Mouse (Mus musculus): ENCODE results near the gene Sytl2.

DNA sequence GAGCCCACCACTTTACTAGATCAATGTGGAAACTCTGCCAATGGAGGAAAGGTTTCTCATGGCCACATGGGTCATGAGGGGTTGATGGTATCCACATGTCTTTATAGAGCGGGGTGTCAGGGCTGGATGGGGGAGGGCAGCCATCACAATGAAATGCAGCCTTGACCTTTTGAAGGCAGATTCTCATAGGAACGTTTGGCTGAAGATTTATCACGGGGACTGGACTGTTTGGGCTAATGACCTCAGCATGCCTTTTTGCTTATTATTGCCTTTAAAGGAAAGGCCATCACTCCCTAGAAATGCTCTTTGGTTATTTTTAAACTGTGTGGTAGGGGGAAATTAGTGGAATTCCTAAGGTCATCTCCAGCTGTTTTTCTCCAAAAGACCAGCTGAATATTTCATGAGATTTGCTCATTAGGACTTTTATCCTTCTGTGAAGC, 33.7 kb downstream of the Sytl2 start:
- TF ChIP-seq MYOG (IDR thresholded peaks at IDR 0.05; ENCODE audit: control insufficient read depth in 1 of 3, insufficient read depth in 1 of 3, insufficient read length in 2 of 3, low read depth in 2 of 3): no peak
- TF ChIP-seq CEBPB (IDR thresholded peaks at IDR 0.05; ENCODE audit: insufficient read depth, poor library complexity, severe bottlenecking): peak; percentile 31; the same call in 1 of the 2 replicates
- TF ChIP-seq POLR2A (IDR thresholded peaks at IDR 0.05; ENCODE audit: insufficient read length, low read depth): no peak
- TF ChIP-seq USF1 (IDR thresholded peaks at IDR 0.05; ENCODE audit: low read depth): no peak
- no peak for TF ChIP-seq TCF12 (IDR thresholded peaks at IDR 0.05; ENCODE audit: insufficient read depth, poor library complexity, severe bottlenecking)
- TF ChIP-seq MYOD1 (IDR thresholded peaks at IDR 0.05; ENCODE audit: control insufficient read depth in 1 of 3, insufficient read length in 2 of 3, low read depth in 2 of 3): peak in 1 of 3 experiments; percentile 13
- no peak for TF ChIP-seq MAX (IDR thresholded peaks at IDR 0.05; ENCODE audit: low read depth)
- TF ChIP-seq TCF3 (IDR thresholded peaks at IDR 0.05; ENCODE audit: insufficient read length, low read depth): no peak

Data from myocyte (in vitro differentiated cells).